Mouse (Mus musculus) erythroblast, embryonic 14.5 days (primary cell): Measurements from ENCODE around the gene Prss12.

Experiments
- GATA1 ChIP-seq: IDR thresholded peaks from 2 replicates; pipeline ENCODE4 v1.6.1; 2012; ENCODE audit warnings: low read length, inconsistent platforms, mixed read lengths
- TAL1 ChIP-seq: IDR thresholded peaks from 3 replicates; pipeline ENCODE4 v1.6.1; 2012; ENCODE audit warnings: low read length, inconsistent platforms, mixed read lengths

- TF ChIP-seq GATA1 (no peak), TAL1 (no peak)
Observed at GRCm38 (mm10) chr3:123508056-123508674, 61.5 kb downstream of the Prss12 start.
